Mouse (Mus musculus) gastrocnemius, adult 2 months (tissue): ENCODE measurements at regions not wholly inside any gene's neighbourhood (a gene's known extent, or its start where the extent isn't known, plus 50 kb on each side); places are given as distances from the start of the nearest gene placed in this dataset.

Source experiments
- DNase-seq: peaks from one replicate; pipeline ENCODE4 v3.0.0; 2022
- H3K27ac ChIP-seq: fragments of 200-600 bp; 2 replicates; pipeline ENCODE4 v1.8.1; 2022; ENCODE audit warnings: mild to moderate bottlenecking
- H3K4me3 ChIP-seq: fragments of 200-600 bp; 2 replicates; pipeline ENCODE4 v1.8.1; 2022; ENCODE audit warnings: mild to moderate bottlenecking, moderate library complexity
- CTCF ChIP-seq: fragments of 200-600 bp; IDR thresholded peaks from 2 replicates; pipeline ENCODE4 v1.8.1; 2022; ENCODE audit warnings: antibody characterized with exemption, mild to moderate bottlenecking, moderate library complexity
- intact Hi-C: fragments of 180-260 bp; cut with DNase I; formaldehyde crosslinking; loops from one replicate; pipeline ENCODE4 v1.15.1; 2025

DNA sequence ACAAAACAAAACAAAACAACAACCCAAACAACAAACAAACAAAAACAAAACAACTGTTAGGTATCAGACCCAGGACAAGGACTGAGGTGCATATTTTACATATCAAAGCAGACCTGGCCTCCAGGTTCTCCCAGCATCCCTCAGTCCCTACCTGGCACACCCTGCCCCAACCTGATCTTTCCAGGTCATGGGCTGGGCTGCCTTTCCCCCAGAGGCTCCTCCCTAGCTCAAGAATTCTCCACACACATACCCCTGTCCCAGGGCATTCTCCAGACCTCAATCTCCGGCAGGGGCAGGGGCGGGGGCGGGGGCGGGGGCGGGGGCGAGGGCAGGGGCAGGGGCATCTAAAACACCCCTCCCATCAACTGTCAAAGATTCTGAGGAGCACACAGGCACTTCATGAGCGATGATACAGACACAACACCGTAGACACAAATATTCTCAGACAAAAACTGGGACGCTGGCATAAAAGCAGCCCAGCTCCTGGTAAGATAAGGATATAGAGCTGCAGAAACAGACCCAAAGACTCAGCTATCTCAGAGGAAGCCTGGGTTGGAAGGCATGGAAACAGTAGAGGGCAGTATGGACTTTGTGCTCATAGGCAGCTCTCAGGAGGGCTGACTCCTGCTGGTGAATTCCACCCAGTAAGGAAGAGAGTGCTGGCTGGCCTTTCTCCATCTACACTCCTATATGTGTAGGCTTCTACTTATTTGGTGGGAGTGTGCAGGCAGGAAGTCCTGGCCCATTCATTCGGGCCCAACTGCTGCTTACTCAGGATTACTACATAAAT, 337.7 kb upstream of the Nr5a2 start:
- H3K27ac ChIP-seq, result no peak overlapping the region
- TF ChIP-seq CTCF, result peak; percentile 2; the same call in 1 of the 2 replicates
- intact Hi-C loops, result no loop called here
- no peak overlapping the region for H3K4me3 ChIP-seq
- no peak for DNase-seq

DNA sequence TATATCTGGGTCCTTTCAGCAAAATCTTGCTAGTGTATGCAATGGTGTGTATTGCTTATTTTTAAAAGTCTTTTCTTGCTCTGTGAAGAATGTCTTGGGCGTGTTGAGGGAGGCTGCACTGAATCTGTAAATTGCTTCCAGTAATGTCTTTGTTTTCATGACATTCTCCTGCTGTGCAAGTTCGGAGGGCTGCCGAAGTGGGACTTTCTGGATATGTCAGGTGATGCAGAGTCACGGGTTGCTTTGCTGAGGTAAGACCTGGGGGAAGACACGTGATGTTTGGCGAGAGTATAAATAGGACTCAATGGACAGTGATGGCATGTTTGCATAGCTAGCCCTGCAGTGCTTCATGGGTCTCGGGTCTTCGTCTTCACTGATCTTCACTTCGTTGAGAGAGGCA, 329.2 kb upstream of the Nr5a2 start:
- TF ChIP-seq CTCF, result no peak
- Histone ChIP-seq H3K27ac (no peak overlapping the region), H3K4me3 (no peak overlapping the region)
- no peak for DNase-seq
- intact Hi-C loops, result no loop called here

DNA sequence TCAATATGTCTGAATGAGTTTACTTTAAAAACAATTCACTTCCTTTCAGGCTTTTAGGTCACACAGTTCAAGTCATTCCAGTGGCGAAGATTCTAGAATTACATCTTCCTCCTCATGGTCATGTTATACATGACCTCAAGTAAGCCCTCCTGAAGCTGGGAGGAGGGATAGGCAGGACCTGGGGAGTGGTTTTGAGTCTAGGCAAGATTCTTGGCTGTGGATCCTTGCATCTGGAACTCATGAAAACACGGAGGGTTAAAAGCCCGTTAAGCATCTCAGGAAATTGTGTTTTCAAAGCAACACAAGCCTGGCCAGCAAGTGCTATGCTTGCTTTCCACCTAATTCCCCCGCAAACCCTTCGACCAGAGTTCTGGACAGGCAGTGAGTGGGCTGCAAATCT, 323.0 kb upstream of the Nr5a2 start:
- no peak for DNase-seq
- intact Hi-C loops, result no loop called here
- no peak overlapping the region for H3K4me3 ChIP-seq
- no peak for TF ChIP-seq CTCF
- no peak overlapping the region for H3K27ac ChIP-seq

DNA sequence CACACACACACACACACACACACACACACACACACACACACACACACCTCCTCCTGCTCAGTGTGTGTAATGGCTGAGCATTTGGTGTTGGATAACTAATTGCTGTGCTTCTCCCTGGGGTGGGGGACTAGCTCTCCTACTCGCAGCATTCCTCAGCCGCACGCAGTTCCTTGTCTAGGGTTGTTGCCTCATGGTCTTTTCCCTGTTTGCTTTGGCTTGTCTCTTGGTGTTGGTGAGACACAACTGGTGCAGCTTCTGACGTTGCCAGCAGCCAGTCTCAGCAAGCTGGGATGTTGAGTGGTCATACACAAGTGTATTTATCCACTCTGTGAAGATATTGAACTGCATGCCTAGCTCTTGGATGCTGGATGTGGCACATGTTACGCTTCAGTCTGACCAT, 322.2 kb upstream of the Nr5a2 start:
- DNase-seq, result no peak
- intact Hi-C loops, result no loop called here
- Histone ChIP-seq H3K4me3 (no peak overlapping the region), H3K27ac (no peak overlapping the region)
- no peak for TF ChIP-seq CTCF

DNA sequence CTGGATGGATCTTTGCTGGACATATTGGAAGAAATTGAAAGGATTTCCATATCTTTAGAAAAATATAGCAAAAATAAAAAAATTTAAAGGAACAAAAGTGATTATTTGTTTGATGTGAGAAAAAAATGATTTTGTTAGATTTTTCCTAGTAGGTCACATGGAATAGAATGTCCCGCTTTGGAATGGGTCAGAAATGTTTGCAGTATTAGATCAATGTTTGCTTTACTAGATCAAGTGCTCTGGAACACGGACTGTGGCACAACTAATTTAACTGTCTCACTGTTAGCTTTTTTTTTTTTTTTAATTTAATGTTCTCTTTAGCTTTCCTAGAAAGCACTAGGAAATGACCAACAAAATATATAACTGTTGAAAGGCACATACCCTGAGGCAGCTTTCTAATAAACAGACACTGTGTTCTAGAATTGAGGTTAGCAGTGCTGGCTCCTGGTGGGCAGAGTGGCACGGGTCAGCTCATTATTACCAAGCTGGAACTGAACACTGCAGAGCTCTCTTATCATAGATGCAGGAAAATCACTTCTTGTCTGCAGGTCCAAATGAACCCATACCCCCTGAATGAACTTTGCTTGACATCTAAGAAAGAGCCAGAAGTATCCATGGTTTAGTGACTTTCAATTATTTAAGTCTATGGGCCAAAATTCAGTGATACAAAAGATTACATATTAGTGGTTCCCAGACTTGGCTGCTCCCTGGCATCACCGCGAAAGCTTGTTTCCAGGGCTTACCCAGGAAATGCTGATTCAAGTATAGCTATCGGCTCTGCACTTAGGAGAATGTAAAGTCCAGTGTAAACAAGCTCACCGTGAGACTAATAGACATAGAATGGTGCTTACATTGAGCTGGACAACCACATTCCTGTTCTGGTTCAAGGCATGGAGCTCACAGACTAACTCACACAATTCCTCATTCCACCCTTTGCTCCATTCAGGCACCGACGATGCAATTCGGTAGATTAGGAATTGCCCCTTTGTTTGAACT, 320.4 kb upstream of the Nr5a2 start:
- intact Hi-C loops, result no loop called here
- Histone ChIP-seq H3K4me3 (no peak overlapping the region), H3K27ac (no peak overlapping the region)
- TF ChIP-seq CTCF, result no peak
- no peak for DNase-seq

DNA sequence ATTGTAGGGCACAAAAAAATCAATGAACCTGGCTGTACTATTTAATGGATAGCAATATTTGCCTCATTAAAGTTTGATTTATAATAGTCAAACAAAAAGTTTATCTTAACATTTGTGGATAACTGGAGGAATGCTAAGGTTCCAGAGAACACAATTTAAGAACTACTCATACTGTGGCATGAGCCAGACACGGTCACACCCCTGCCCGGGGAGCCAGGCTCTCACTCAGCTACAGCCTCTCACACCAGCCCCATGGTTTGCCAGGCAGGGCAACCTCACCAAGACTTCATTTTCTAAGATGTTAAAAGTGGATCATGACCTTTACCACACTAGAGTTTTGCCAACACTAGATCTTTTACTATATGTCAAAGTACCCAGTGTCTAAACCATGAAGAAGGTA, 319.7 kb upstream of the Nr5a2 start:
- no peak for DNase-seq
- Histone ChIP-seq H3K4me3 (no peak overlapping the region), H3K27ac (no peak overlapping the region)
- intact Hi-C loops, result no loop called here
- TF ChIP-seq CTCF, result no peak

DNA sequence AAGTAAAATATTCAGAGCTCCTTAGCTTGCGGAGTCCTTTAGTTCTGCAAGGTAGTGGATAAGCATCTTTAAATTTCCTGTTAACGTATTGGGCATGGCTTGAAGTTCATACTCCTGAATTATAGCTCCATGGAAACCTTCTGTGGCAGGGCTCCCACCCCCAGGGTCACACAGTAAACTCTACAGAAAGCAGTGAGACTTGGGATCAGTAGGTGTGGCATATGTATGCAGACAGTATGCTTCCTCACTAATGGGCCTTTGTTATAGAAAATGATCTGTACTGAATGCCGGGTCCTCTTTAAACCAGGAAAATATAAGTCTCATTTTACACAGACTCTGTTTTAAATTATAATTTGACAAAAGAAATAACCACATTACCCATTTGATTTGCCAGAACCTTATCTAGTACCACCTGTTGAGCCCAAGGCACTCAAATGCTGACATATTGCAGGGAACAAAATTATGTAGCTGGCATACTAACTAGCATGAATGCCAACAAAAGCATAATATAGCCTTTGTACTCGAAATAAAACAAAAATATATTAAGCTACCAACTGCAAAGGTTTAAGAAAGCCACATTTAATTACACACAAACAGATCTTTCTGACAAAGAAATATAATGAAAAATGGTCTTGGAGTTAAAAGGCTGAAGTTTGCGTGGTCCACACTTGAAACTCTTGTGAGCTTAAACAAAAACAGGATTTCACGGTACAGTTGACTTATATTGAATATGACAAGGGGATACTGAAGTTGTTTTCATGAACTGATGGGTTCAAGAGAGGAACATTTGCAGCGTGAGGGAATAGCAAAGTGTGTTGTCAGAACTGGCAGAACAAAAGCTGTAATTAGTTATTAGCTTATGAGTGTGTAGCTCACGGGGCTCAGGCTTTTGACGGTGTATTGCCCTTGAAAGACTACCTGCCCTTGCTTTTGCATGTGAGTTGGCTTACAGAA, 310.7 kb upstream of the Nr5a2 start:
- intact Hi-C loops, result no loop called here
- Histone ChIP-seq H3K4me3 (no peak overlapping the region), H3K27ac (no peak overlapping the region)
- no peak for TF ChIP-seq CTCF
- no peak for DNase-seq

DNA sequence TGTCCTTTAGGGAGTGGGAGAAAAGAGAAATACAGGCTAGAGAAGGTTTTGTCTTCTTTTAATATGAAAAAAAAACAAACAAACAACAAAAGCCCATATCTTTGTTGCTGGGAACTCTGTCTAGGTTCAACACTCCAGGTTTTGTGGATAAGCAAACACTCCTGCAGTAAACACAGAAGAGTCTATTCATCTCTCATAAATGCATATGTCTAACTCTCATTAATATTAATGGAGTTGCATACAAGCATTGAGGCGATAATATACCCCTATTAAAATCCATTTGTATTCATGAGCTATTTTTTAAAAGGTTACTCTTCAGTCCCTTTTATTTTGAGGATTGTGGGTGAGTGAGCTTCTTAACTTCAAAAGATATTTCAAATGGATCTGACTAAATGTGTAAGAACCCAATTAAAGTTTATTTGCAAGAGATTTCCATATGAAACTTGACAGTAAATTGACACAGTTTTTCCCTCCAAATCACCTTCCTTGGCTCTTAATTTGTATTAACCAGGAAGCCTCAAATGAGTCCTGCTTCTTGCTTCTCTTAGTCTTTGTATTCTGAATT, 302.6 kb upstream of the Nr5a2 start:
- H3K4me3 ChIP-seq, result no peak overlapping the region
- TF ChIP-seq CTCF, result no peak
- no peak for DNase-seq
- H3K27ac ChIP-seq, result no peak overlapping the region
- intact Hi-C loops, result no loop called here

DNA sequence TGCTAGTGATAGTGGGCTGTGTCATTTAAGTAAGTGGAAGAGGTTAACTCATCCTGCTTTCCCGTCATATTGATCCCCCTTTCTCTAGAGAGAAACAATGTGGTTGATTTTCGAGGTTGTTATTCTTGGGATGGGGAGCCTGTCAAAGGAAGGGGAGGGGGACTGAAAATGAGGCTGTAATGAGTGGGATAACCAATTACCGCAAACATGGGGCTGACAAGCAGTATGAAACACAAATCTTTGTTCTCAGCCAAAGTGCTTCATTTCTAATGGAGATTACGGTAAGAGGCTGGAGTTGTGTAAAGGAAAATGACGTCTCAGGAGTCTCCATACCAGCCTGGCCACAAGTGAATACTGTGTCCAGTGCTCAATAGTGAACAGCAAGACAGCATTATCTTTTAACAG, 301.9 kb upstream of the Nr5a2 start:
- Histone ChIP-seq H3K27ac (no peak overlapping the region), H3K4me3 (no peak overlapping the region)
- intact Hi-C loops, result no loop called here
- no peak for DNase-seq
- TF ChIP-seq CTCF, result no peak

DNA sequence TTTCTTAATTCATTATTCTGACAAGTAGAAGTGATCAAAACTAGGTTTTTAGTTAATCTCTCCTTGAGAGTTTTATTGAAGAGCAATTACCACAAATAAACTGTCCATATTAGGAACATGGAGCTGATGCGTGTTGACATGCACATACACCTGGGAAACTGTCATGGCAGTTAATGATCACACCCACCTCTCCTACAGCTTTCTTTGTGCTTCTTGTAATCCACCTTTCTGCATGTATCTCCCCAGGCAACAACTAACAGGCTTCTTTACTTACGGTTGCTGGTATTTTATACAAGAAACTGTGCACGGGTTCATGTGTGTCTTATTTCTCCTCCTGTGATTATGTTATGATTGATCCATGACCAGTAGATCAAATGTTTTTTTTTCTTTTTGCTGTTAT, 296.0 kb upstream of the Nr5a2 start:
- intact Hi-C loops, result no loop called here
- DNase-seq, result no peak
- H3K4me3 ChIP-seq, result no peak overlapping the region
- TF ChIP-seq CTCF, result no peak
- H3K27ac ChIP-seq, result no peak overlapping the region

DNA sequence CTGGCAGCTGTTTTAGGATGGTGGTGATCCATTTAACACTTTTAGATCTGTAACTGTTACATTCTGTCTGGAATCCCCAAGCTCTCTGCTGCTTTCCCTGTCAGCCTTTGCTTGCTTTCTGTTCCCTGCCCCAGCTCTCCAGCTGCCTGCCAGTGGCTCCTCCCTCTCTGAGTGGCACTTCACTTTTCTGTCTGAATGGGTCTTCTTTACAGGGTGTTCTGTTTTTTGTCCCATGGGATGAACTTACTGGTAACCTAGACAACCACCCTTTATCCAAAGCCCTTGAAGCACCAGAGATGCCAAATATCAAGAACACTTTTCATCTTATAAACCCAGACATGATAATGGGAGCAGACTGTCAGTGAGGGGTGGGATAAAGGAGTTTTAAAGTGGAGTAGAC, 294.8 kb upstream of the Nr5a2 start:
- intact Hi-C loops, result no loop called here
- no peak for TF ChIP-seq CTCF

DNA sequence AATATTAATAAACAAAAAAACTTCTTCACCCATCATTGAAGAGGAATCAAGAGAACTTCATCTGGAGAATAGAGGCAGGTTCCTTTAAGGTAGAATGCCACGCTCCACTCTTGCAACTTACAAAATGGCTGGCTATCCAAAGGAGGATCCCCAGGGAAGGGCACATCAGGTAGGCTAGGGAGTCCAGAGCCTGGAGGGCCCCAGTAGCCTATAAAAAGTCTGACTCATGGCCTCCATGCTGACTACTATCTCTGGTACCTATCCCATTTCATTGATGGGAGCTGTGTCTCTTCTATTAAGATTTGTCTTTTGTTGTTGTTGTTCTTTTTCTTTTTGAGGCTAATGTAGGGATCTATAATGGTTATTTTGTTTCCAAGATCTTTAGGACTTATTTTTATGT, 294.4 kb upstream of the Nr5a2 start:
- no peak for DNase-seq
- TF ChIP-seq CTCF, result no peak
- Histone ChIP-seq H3K4me3 (no peak overlapping the region), H3K27ac (no peak overlapping the region)
- intact Hi-C loops, result no loop called here

More for the DNA sequence above, 294.8 kb upstream of the Nr5a2 start:
- no peak for DNase-seq
- Histone ChIP-seq H3K27ac (no peak overlapping the region), H3K4me3 (no peak overlapping the region)
